Mouse (Mus musculus): ENCODE results near the gene Kmt2c.

DNA sequence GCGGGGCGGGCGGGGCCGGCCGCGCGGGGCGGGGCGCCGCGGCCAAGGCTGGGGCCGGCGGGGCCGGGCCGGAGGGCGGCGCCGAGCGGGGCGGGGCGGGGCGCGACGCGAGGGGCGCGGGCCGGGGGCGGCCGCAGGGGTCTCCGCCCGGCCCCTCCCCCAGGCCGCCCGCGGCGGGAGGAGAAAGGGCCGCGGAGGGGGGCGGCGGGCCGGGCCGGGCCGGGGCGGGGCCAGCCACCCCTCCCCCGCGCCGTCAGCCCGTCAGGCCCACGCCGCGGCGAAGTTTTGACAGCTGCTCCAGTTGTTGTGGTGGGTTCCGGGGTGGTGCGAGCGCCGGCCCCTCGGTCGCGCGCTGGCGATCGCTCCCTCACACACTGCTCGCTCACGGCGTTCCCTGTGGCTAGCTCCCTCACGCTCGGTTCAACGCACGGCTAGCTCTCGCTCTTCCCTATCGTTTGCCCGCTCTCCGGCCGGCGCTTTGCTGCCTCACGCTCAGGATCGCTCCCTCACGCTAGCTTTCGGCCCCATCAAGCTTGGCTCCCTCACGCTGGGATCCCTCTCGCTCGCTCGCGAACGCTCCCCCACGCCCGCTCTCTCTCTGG lies 339 bp upstream of the Kmt2c start:
- TF ChIP-seq CTCF (IDR thresholded peaks at IDR 0.05; ENCODE audit: borderline replicate concordance, control insufficient read depth, extremely low read depth, insufficient read depth, low read length, poor library complexity) (no peak), POLR2A (IDR thresholded peaks at IDR 0.05; ENCODE audit: control insufficient read depth, extremely low read depth, insufficient read depth, low read length, poor library complexity) (no peak)
